Mouse (Mus musculus) layer of hippocampus, postnatal 25 days (tissue): ENCODE measurements around the gene Nefh. TPM values are rescaled to one million over a fixed set of nuclear protein-coding genes. Genes with fewer than 3 reads are reported as not detected.

Source experiments
- DNase-seq, 2 experiments: peaks; one replicate each; pipeline ENCODE4 v3.0.0; 2022; ENCODE audit warnings: mixed read lengths in 2 of 2, low spot score in 1 of 2; ENCODE audit errors: extremely low spot score in 1 of 2
- total RNA-seq, 2 experiments: library from RNA; stranded (reverse); gene quantifications; 2 replicates each; pipeline ENCODE4 v1.2.3; 2021

The Nefh gene
- total RNA-seq, 2 experiments from 2014 or later: 37.9 to 39.0 TPM

DNA sequence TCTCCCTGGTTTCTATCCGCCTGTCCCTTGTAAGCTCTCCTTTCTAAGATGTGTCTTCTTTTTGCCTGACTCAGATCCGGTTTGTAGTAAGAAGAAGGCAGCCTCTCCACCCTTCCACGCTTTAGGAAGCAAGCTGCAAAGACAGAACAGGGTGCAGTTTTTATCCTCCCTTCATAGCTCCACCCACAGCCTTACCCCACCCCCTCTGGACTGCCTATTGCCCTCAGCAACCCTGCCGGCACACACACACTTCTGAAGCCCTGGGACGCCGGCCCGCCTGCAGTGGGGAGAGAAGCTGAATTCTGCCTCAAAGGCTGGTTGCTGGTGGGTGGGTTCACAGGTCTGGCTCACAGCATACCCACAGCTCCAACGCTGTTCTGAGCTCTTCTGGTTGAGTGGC is 6.1 kb upstream of the Nefh start:
- no peak for DNase-seq

- no peak for DNase-seq
These were observed 5.5 kb upstream of the Nefh start for GRCm38 (mm10) chr11:4953401-4953800.

DNA sequence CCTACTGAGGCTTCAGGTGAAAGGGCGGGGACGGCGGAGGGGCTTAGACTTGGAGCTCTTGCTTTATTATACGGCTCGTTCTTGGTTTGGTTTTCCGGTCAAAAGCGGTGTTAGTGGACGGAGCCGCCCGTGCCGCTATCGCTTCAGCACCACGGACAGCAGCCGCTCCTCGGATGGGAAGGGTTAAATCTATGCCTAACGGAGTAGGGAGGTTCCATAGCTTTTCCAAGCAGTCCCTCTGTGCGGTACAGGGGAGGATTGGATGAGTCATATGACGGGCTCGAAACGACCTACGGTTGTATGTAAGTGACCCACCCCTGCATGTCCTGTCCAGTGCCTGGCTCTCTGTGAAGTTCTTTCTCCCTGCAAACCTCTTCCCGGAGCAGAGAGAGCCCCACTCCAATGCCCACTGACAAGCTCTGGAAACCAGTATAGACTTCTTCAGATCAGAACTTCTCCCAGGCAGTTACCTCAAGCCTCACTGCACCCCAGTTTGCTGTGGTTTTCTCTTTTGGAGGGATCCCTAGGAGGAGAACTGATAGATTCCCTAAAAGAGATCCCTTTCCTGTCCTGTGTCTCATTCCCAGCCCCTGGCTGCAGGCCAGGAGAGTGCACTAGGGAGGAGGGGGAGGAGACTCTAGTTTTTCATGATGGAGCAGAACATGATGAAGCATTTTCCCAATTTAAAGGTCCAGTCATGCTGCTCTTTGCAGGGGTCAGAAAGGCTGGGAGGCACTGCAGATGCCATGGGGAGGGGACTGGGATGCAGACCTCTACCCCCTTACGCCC is 1.6 kb upstream of the Nefh start:
- DNase-seq: peak in 1 of 2 experiments; percentile 26

DNA sequence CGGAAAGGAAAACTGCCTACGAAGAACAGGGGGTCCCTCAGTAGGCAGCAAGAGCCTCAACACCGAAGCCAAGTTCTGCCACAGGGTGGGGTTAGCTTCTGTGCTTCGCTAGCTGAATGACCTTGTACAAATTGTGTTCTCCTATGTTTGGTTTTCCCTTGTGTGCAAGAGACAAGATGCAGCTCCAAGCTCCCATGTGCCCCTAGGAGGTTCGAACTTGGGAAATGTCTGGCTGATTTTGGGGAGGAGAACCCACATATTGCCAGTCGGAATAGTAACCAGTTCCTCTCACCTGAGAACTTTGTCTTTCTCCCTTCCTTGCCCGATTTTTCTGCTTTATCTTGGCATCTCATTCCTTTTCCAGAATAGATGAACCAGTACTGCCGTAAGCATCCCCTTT is 928 bp upstream of the Nefh start:
- no peak for DNase-seq

- DNase-seq: peak; percentile 62 to 74
These were observed 684 bp downstream of the Nefh start for GRCm38 (mm10) chr11:4946947-4947812.

- DNase-seq: no peak
These were observed 1.3 kb downstream of the Nefh start for GRCm38 (mm10) chr11:4946530-4946929.

DNA sequence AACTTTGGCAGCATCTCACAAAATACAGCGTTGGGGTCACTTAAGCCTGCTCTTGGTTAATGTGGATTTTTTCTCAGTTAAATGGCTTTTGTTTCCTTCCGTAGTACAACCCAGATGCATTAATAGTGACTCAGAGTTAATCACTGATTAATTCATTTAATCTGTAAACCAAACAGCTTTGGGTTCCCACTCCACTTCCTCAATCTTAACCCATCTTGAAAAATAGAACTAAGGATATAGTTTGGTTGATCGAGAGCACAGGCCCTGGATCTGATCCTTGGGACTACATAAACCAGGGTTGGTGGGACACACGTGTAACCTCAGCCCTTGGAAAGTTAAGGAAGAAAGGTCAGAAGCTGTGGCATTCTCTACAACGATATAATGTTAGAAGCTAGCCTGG is 11.6 kb downstream of the Nefh start:
- no peak for DNase-seq

- no peak for DNase-seq
These were observed 16.8 kb downstream of the Nefh start for GRCm38 (mm10) chr11:4931009-4931601.

DNA sequence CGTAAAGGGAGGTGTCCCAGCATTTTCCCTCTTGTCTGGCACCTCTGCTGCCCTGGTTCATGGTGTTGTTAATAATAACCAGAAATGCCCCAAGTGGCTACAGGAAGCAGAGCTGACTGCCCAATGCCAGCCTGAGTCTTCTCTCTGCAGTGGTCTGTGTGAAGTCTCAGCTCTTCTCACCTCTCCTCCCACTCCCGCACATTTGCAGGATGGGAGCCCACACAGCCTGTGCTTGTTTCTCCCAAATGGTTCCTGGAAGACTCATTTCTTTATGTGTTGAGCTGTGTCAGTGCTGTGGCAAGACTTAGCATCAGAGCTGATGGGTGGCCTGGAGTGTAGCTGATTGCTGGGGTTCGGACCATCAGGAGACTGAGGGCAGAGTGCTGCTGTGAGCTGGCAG is 20.6 kb downstream of the Nefh start:
- no peak for DNase-seq

DNA sequence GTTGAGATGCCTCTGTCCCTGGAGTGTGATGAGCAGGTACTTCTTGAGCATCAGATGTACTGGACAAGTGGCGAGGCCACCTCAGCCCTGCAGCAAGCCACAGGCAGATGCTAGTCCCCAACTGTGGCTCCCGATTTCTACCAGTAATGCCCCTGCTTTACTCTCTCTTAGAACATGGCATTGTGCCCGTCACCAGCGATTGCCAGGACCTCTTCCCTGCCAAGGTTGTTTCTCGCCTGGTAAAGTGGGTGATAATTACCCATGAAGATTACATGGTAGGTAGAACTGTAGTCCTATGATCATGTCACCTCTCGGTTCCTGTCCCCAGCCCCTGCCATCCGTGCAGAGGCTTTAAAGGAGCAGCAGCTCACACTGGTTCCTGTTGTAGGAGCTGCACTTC is 26.1 kb downstream of the Nefh start:
- DNase-seq: no peak

DNA sequence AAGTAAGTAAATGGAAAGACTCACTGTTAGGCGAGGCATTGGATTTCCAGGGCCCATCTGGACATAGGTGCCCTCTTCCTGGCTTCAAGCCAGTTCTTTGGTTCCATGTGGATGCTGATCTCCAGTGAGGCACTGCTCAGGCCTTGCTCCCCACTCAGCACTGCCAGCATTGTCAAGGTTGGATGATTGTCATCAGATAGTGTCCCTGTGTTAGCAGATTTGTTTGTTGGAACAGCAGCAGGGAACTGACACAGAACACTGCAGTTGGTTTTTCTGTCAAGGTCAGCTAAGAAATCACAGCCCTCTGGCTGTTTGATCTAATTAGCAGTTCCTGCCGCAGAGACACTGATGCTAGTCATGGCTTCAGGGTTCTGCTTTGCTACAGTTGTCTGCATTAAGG is 26.6 kb downstream of the Nefh start:
- DNase-seq: no peak

- peak; percentile 25 to 61 for DNase-seq
These were observed 31.8 kb downstream of the Nefh start for GRCm38 (mm10) chr11:4916068-4916467.

DNA sequence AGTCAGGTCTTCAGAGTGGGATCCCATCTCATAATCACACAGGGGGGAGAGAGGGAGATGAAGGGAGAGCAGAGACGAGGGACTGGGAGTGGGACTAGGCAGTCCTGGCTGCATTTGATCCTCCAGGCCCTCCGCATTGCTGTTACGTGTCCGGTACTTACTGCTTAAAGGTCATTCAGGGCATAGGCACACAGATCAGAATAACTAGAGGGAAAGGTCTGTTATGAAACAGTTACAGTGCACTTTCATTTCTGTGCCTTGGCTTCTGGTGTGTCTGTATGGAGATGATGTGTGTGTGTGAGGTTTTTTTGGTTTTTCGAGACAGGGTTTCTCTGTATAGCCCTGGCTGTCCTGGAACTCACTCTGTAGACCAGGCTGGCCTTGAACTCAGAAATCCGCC is 41.6 kb downstream of the Nefh start:
- no peak for DNase-seq

GRCm38 (mm10) chr11:4901956-4902355 is 45.9 kb downstream of the Nefh start:
- DNase-seq: no peak

GRCm38 (mm10) chr11:4900437-4900836 is 47.4 kb downstream of the Nefh start:
- DNase-seq: no peak

DNA sequence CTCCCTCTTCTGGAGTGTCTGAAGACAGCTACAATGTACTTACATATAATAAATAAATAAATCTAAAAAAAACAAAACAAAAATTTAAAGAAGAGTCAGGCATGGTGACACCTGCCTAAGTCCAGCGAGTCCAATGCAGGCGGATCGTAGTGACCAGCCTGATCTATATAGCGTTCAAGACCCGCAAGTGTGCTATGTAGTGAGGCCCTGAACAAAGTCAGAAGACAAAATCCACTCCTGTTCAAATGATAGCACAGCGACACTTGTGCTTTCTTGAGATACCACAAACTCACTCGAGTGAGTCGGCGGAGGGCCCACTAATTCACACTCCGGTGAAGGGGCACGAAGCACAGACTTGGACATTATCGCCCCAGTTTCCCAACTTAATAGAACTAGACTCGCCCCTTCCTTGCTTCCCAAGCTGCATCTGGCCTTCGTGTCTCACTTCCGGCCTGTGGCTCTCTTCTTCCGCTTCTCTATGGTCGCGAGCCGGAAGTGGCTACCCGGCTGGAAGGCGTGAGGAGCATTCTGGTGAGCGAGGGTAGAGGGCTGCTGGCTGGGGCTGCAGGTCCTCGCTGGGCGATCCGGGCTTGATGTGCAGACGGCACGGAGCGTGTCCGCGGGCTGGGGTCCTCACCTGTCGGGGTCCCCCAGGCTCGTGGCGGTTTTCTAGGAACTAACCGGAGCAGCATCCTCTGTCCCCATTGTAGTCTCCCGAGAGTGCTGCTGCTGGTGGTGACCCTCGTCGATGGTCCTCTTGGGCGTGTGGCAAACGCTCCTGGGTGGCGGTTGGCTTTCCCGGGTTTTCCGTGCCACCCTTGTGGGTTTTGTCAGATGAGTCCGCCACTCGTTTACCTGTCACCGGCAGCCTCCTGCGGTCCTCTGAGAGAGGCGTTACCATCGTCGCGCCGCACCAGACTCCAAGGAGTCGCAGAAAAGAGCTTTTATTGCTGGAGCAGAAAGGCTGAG is 52.7 kb downstream of the Nefh start, which contains the start of gene Thoc5:
Thoc5 (plus strand) TSS at position 473 of the 969 bp plus-strand sequence.
- DNase-seq: peak; percentile 71 to 72
